Mouse (Mus musculus): ENCODE measurements at regions not wholly inside any gene's neighbourhood (a gene's known extent, or its start where the extent isn't known, plus 50 kb on each side); places are given as distances from the start of the nearest gene placed in this dataset.

- no peak for DNase-seq (ENCODE audit: low spot score in 2 of 2)
Observed at GRCm38 (mm10) chr11:84638353-84638752, 113.0 kb upstream of the Lhx1 start.

GRCm38 (mm10) chr11:84637268-84637667 is 111.9 kb upstream of the Lhx1 start:
- DNase-seq (ENCODE audit: low spot score in 2 of 2) = no peak

GRCm38 (mm10) chr11:84634990-84635389 is 109.7 kb upstream of the Lhx1 start:
- DNase-seq (ENCODE audit: low spot score in 2 of 2) = no peak

- no peak for DNase-seq (ENCODE audit: low spot score in 2 of 2)
Observed at GRCm38 (mm10) chr11:84633300-84633699, 108.0 kb upstream of the Lhx1 start.

DNA sequence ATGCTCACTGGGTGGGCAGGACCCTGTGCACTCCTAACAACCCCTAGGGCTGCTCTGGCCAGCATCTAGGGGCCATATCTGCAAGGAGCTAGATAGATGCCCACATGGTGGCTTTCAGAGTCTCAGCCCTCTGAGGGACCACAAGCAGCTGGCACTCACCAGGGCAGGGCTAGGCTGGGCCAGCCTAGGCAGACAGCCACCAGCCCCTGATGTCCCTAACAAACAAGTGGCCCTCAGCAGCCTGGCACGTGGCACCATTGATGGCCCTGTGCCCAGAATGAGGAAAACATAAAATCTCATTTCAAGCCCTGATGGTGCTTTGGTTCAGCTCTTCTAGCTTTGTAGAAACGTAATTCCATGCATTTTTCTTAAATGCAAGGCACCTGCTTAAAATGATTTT is 102.8 kb upstream of the Lhx1 start:
- DNase-seq (ENCODE audit: low spot score in 2 of 2) = no peak

GRCm38 (mm10) chr11:84627685-84628084 is 102.3 kb upstream of the Lhx1 start:
- DNase-seq (ENCODE audit: low spot score in 2 of 2) = no peak

DNA sequence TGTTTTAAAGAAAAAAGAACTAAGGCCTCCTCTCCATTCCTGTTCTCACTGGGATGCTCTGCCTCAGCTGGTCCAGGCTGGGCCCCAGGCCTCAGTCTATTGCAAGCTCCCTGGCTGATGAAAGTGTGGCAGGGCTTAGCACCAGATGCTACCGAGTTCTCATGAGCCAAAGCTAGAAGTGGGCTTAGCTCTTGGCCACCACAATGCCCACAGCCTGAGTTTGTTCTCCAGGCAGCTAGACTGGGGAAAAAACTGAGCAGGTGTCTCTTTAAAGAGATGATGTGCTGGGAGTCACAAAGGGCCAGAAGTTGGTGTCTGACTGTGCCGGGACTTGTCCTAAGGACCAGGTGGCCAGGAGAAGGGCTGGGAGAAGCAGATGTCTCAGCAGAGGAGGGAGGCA is 101.9 kb upstream of the Lhx1 start:
- DNase-seq (ENCODE audit: low spot score in 2 of 2) = no peak

DNA sequence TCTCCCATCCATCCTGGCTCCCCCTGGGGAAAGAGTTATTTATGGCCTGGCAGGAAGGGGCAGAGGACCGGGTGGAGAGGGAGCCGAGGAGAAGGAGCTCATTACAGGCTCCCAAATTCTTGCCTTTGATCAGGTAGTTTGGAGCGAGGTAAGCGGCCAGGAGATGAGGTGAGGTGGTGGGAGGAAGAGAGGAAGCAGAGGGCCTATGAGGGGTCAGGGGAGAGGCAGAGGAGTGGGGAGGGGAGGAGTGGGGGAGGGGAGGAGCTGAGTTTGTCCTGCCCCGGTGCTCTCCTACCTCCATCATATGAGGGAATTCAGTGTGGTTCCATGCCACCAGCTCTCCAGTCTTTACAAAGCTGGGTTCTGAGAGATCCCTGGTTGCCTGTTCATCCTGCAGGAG is 98.8 kb upstream of the Lhx1 start:
- DNase-seq (ENCODE audit: low spot score in 2 of 2) = no peak

GRCm38 (mm10) chr11:84619713-84620112 is 94.4 kb upstream of the Lhx1 start:
- DNase-seq (ENCODE audit: low spot score in 2 of 2) = no peak

DNA sequence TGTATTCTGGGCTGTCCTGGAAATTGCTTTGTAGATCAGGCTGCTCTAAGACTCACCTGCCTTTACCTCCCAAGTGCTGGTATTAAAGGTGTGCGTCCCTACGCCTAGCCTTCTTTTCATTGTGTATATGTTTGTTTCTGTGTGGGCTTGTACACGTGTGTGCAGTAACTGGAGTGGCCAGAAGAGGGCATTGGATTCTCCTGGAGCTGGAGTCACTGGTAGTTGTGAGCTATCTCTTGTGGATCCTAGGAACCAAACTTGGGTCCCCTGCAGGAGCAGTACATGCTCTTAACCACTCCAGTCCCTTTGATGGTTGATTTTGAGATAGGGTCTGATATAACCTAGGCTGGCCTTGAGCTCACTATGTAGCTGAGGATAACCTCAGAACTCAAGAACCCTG is 93.2 kb upstream of the Lhx1 start:
- no peak for DNase-seq (ENCODE audit: low spot score in 2 of 2)

DNA sequence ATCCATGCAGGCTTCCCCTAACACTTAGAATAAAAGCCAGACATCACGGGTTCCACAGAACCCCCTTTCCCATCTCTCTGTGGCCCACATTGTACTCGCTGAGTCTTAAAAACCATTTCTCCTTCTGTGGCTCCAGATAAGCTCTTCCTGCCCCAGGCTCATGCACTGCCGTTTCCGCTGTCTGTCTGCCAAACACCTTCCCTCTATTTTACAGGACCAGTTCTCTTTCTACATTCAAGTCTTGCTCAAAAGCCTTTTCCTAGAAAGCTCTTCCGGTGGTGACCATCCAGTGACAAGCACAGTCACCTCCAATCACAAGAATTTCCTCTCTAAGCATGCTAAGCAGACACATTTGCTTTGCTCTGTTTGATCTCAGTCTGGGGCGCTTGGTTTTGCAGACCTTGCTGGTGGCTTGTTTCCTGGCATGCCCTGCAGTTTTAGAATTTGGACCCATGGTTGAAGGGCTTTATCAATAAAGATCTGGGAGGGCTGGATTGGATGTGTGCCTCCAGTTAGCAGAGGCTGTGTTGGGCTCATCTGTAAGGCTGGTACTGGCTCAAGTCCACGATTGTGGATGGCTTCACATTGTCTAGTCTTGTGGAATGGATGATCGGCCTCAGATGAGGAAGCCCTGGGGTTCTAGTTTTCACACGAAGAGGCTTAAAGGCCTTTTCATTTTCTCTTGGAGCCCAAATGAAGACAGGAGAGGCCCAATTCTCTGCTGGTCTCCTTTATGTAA is 87.8 kb upstream of the Lhx1 start:
- DNase-seq (ENCODE audit: low spot score in 2 of 2) = no peak

DNA sequence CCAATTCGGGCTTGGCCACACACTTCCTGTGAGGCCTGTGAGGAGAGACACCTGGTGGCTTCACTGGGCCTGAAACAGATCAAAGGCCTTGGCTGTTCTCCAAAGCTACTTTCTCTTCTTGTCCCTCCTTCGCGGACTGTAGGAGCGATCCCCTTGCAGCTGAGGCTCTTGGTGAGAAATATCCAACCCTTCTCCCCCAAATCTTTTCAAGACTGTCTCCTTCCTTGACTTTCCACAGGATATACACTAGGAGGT is 86.2 kb upstream of the Lhx1 start:
- DNase-seq (ENCODE audit: low spot score in 2 of 2) = no peak

GRCm38 (mm10) chr11:84610774-84611624 is 85.7 kb upstream of the Lhx1 start:
- no peak for DNase-seq (ENCODE audit: low spot score in 2 of 2)

DNA sequence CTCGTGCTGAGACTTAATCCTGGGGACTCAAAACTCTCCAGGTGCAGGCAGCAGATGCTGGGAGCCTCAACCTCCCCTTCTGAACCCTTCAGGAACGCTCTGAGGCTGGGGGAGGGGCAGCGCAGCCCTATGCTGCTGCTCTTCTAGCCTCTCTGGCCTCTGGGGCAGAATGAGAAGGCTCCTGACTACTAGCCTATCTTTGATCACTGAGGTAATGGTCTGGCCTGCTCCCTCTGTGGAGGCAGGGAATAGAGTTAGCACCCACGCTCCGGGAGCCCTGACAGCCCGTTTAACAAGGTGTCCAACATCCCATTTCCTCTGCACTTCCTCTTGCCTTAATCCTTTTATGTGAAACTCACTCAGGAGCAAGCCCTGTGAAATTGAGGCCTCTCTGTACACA is 79.4 kb upstream of the Lhx1 start:
- DNase-seq (ENCODE audit: low spot score in 2 of 2) = no peak

- no peak for DNase-seq (ENCODE audit: low spot score in 2 of 2)
Observed at GRCm38 (mm10) chr11:84599267-84599841, 74.0 kb upstream of the Lhx1 start.

DNA sequence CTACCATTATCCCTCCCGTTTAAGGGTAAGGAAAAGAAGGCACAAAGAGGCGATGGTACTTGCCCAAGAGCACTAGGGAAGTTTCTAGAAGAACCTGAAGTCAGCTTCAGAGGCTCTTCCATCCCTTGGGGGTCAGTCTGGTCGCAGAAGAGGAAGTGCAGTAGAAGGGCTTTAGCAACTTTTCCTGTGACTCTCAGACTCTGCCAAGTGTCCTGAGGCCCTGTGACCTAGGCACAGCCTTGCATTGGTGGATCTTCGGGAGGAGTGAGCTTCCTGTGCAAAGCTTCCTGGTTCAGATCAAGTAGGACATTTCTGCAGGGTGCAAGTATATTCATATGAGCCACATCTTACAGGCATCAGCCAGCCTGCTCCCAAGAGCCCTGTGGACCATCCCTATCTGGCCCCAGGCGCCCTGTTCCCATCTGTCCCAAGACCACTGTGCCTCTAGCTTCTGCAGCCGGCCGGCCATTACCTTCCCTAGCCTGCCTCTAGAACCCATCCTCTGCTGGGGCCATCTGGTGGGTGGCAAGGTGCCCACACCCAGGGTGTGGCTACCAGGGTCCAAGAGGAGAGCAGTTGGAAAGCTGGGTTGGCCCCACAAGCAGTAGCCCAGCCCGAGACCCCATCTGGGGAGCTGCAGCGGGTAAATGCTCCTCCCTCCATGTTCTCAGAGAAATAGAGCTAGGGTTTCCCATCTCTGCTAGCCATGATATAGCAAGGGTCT is 72.4 kb upstream of the Lhx1 start:
- DNase-seq (ENCODE audit: low spot score in 2 of 2) = no peak

- no peak for DNase-seq (ENCODE audit: low spot score in 2 of 2)
Observed at GRCm38 (mm10) chr11:84592715-84593339, 67.5 kb upstream of the Lhx1 start.

DNA sequence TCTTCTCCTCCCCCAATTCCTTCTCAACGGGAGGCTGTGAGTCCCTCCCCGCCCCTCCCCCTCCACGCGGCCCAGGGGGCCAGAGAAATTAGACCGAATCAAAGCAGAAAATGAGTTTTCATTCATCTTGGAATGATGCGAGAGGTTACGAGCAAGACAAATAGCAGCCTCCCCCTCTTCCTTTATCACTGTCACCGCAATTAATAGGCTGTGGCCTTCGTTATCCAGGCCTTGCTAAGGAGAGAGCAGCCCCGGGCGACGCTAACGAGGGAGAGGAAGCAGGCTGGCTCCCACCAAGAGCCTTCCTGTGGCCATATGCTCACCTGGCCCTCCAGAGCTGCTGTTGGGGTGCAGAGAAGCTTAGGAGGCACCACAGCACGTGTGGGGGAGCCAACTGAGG is 61.8 kb upstream of the Lhx1 start:
- DNase-seq (ENCODE audit: low spot score in 2 of 2) = no peak

DNA sequence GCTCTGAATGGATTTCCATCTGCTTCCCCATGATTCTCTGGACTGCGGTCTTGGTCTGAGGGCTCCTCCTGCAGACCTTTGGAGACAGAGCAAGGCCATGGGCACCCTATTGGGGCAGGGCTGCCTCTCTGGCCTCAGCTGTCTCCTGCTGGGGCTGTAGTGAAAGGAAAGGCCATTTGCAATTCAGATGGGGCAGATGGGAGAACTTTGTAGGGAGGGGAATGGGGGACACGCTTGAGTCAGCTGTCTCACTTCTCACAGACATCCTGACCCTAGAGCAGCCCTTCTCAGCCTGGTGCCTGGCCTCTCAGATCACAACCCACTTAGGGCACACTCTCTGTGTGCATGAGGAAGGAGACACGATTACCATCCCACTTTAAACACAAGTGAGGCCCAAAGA is 60.3 kb upstream of the Lhx1 start:
- DNase-seq (ENCODE audit: low spot score in 2 of 2) = no peak

GRCm38 (mm10) chr11:84578805-84579541 is 53.6 kb upstream of the Lhx1 start:
- no peak for DNase-seq (ENCODE audit: low spot score in 2 of 2)

Data from adrenal gland, postnatal 4 days (tissue).